Mouse (Mus musculus) hindbrain, embryonic 12.5 days (tissue): ENCODE measurements around the gene Anapc7. TPM values are rescaled to one million over a fixed set of nuclear protein-coding genes. Genes with fewer than 3 reads are reported as not detected.

Experiments used
- ATAC-seq: fragments of 200-750 bp; cut with Nextera tagmentation; 2 replicates; pipeline ENCODE4 v1.8.0; 2017; ENCODE audit warnings: moderate TSS enrichment; ENCODE audit not compliant: low FRiP score
- H3K27ac ChIP-seq: fragments of 300-500 bp; sonication (generic); 2 replicates; pipeline ENCODE4 v1.5.1; 2016; ENCODE audit warnings: mild to moderate bottlenecking
- H3K27me3 ChIP-seq: fragments of 300-500 bp; sonication (generic); 2 replicates; pipeline ENCODE4 v1.6.1; 2016; ENCODE audit warnings: mild to moderate bottlenecking
- H3K36me3 ChIP-seq: fragments of 300-500 bp; sonication (generic); 2 replicates; pipeline ENCODE4 v1.6.1; 2016; ENCODE audit warnings: mild to moderate bottlenecking
- H3K4me1 ChIP-seq: fragments of 300-500 bp; sonication (generic); 2 replicates; pipeline ENCODE4 v1.6.1; 2016
- H3K4me2 ChIP-seq: fragments of 300-500 bp; sonication (generic); replicated peaks from 2 replicates; pipeline ENCODE4 v1.6.1; 2016; ENCODE audit warnings: mild to moderate bottlenecking
- H3K4me3 ChIP-seq: fragments of 300-500 bp; sonication (generic); 2 replicates; pipeline ENCODE4 v1.5.1; 2016; ENCODE audit warnings: mild to moderate bottlenecking
- H3K9ac ChIP-seq: fragments of 300-500 bp; sonication (generic); 2 replicates; pipeline ENCODE4 v1.6.1; 2016; ENCODE audit warnings: mild to moderate bottlenecking, moderate library complexity
- H3K9me3 ChIP-seq: fragments of 300-500 bp; sonication (generic); replicated peaks from 2 replicates; pipeline ENCODE4 v1.6.1; 2016; ENCODE audit warnings: mild to moderate bottlenecking
- WGBS: fragments of 180-500 bp; shearing (Covaris S2); methylation state at CpG from one replicate; pipeline ENCODE4 v1.1.7; 2016; 5-methylcytosine and 5-hydroxymethylcytosine counted together
- polyA plus RNA-seq: library from polyadenylated mRNA; unstranded; fragments of >200 nt; fragmentation: Nextera tagmentation; extraction: Ambion mirVana; gene quantifications from 2 replicates; pipeline ENCODE4 v1.2.1, GENCODE M21; 2016

The Anapc7 gene
- 48.2 and 51.4 TPM in 2 replicates for polyA plus RNA-seq

DNA sequence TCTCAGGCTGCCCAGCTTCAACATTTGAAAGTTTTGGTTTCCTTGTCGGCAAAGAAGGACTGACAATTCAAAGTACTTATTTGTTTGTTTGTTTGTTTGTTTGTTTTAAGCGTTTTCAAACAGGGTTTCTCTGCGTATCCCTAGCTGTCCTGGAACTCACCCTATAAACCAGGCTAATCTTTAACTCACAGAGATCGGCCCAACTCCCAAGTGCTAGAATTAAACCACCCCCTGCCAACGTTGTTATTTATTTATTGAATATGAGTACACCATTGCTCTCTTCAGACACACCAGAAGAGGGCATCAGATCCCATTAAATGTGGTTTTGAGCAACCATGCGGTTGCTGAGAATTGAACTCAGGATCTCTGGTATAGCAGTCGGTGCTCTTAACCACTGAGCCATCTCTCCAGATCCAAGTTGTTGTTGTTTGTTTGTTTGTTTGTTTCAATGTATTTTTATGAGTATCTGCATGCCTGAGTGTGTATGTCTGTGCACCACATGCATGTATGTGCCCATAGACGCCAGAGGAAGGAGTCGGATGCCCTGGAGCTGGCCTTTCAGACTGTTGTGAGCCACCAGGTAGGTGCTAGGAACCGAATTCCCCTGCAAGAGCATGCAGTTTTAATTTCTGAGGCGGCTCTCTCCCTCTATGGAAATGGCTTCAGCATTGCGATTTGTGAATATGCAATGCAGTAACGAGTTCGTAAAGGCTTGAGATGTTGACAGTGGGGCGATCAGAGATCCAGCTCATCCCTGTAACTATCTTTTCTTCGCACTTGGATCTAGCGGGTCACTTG is at the start of gene Anapc7:
Gene Anapc7, plus strand, starts transcription at position 423 of the 798 bp plus-strand sequence.
- Histone ChIP-seq H3K36me3 (no peaks in the 10 kb centered on the region), H3K9me3 (no peaks in the 10 kb centered on the region), H3K27me3 (no peaks in the 10 kb centered on the region), H3K4me2 (peak within 1 kb of the TSS; percentile 97), H3K4me1 (peaks cover 18% of the 10 kb centered on the region), H3K27ac (peak within 1 kb of the TSS; percentile 90), H3K9ac (peak within 1 kb of the TSS; percentile 95), H3K4me3 (peak within 1 kb of the TSS; percentile 98)
- WGBS: 25% methylated on average over 17 of the region's 17 CpGs
- ATAC-seq: peak; percentile 21; the same call in 1 of the 2 replicates

DNA sequence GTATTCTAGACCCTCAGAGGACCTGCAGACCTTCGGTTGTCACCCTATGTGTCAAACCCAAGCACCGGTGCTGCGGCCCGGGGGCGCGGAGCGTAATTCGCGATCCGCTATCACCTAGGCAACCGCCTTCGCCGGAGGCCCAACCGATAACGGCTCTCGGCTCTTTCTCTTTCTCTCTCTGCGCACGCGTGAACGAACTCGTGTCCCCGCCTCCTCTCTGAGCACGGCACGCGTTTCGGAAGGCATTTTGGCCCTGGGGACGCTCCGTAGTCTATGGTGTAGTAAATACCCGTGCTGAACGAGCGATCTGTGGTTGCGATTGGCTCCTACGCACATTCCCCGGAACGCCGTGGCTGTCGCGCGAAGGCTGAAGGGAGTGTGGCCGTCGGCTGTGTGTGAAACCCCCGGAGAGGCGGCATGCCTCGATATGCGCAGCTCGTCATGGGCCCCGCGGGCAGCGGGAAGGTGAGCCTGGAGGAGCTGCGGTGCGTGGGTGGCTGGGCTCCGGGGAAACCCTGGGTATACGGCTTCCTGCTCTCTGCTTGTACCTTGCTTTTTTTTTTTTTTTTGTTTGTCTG is 49.2 kb upstream of the Anapc7 start, which contains the start of gene Fam216a:
Gene Fam216a, minus strand, starts transcription at position 173 of the 578 bp plus-strand sequence.
- WGBS: under 1% methylated on average over 52 of the region's 53 CpGs
- peak; percentile 94 for ATAC-seq
- Histone ChIP-seq H3K9me3 (no peaks in the 10 kb centered on the region), H3K4me1 (peaks cover 20% of the 10 kb centered on the region), H3K27ac (peak within 1 kb of the TSS; percentile 94), H3K4me2 (peak within 1 kb of the TSS; percentile 78), H3K36me3 (peaks cover 47% of the 10 kb centered on the region), H3K4me3 (peak within 1 kb of the TSS; percentile 68), H3K9ac (peak within 1 kb of the TSS; percentile 84), H3K27me3 (no peaks in the 10 kb centered on the region)

DNA sequence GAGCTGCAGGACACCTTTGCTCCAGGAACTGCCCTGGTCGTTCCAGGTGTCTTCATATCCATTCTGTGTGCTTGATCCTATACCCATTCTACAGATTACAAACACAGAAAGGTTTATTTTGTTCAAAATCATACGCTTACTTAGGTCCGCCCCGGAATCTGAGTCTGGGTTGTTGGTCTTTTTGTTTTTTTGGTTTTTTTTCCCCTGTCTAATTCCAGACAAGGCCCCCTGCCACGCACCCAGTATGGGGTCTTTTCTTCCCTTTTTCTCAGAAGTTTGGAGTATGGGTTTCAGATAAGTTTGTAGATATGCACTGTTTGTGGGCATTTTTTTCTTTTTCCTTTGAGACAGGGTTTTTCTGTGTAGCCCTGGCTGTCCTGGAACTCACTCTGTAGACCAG is 48.6 kb upstream of the Anapc7 start:
- 7% methylated on average over 5 of the region's 5 CpGs for WGBS

DNA sequence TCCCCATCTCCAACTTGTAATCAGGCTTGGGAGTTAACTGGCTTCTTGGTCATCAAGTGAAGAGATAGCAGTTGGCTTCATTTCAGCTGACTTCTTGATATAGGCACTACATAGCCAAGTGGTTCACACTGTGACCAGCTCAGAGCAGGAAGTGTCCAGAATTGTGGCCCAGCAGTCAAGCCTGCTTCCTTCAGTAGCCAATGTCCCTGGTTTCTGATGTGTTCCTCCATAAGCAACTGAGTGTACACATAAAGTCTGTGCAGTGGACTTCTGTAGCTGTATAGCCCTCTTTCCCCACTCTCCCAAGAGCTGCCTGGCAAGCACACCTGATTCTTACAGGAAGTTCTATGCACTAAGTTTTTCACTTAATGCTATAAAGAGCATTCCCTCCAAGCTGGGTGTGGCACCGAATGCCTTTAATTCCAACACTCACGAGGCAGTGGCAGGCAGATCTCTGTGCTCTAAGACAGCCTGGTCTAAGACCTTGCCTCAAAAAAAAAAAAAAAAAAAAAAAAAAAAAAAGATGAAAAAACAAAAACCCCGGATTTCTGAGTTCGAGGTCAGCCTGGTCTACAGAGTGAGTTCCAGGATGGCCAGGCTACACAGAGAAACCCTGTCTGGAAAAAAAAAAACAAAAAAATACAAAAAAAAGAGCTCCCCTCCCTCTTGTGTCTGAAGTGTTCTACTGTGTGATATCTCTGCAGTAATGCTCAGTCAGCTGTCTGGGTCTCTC is 44.2 kb upstream of the Anapc7 start:
- Histone ChIP-seq H3K36me3 (peaks cover 54% of the 10 kb centered on the region), H3K27ac (no peak overlapping the region), H3K9ac (no peak overlapping the region), H3K27me3 (no peaks in the 10 kb centered on the region), H3K4me3 (no peak overlapping the region), H3K9me3 (no peaks in the 10 kb centered on the region), H3K4me2 (no peak overlapping the region), H3K4me1 (peaks cover 10% of the 10 kb centered on the region)
- ATAC-seq: no peak
- WGBS: 90% methylated on average over 4 of the region's 4 CpGs

More for the DNA sequence above, 48.6 kb upstream of the Anapc7 start:
- Histone ChIP-seq H3K4me1 (peaks cover 20% of the 10 kb centered on the region), H3K9me3 (no peaks in the 10 kb centered on the region), H3K4me2 (peak overlapping the region; percentile 78), H3K4me3 (peak overlapping the region; percentile 68), H3K27me3 (no peaks in the 10 kb centered on the region), H3K9ac (peak overlapping the region; percentile 65), H3K36me3 (peaks cover 41% of the 10 kb centered on the region), H3K27ac (peak overlapping the region; percentile 94)
- no peak for ATAC-seq

DNA sequence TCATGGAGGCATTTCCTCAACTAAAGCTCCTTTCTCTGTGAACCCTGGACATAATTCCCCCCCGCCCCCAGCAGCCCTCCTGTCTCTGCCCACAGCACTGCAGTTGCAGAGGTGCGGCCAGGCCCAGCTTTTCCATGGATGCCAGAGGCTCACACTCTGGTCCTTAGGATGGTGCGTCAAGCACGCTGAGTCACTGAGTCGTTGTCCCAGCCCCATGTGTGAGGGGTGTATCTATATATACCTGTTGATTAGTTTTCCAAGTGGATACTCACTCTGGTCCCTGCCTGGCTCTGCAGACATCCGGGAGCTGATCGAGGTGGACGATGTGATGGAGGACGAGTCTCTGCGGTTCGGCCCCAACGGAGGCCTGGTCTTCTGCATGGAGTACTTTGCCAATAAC is 43.3 kb upstream of the Anapc7 start:
- Histone ChIP-seq H3K27ac (no peak overlapping the region), H3K9ac (no peak overlapping the region), H3K4me1 (peaks cover 6% of the 10 kb centered on the region), H3K4me2 (no peak overlapping the region), H3K27me3 (no peaks in the 10 kb centered on the region), H3K36me3 (peaks cover 59% of the 10 kb centered on the region), H3K4me3 (no peak overlapping the region), H3K9me3 (no peaks in the 10 kb centered on the region)
- ATAC-seq: no peak
- WGBS: 96% methylated on average over 12 of the region's 12 CpGs

GRCm38 (mm10) chr5:122379374-122380155 is 41.9 kb upstream of the Anapc7 start:
- Histone ChIP-seq H3K4me3 (no peak overlapping the region), H3K27me3 (no peaks in the 10 kb centered on the region), H3K36me3 (peaks cover 50% of the 10 kb centered on the region), H3K4me2 (no peak overlapping the region), H3K9me3 (no peaks in the 10 kb centered on the region), H3K4me1 (no peaks in the 10 kb centered on the region), H3K27ac (no peak overlapping the region), H3K9ac (no peak overlapping the region)
- 60% methylated on average over 11 of the region's 11 CpGs for WGBS
- ATAC-seq: peak; percentile 58

- Histone ChIP-seq H3K27ac (no peak overlapping the region), H3K27me3 (no peaks in the 10 kb centered on the region), H3K4me2 (no peak overlapping the region), H3K9me3 (no peaks in the 10 kb centered on the region), H3K4me1 (peaks cover 10% of the 10 kb centered on the region), H3K36me3 (0 out of 2 replicates have a peak, but pooled peaks cover 4% of the 10 kb centered on the region), H3K4me3 (no peak overlapping the region), H3K9ac (no peak overlapping the region)
- no peak for ATAC-seq
- 92% methylated on average over 5 of the region's 5 CpGs for WGBS
Measured at GRCm38 (mm10) chr5:122390006-122390405, 31.5 kb upstream of the Anapc7 start.

GRCm38 (mm10) chr5:122390671-122391070 is 30.8 kb upstream of the Anapc7 start:
- H3K27me3 ChIP-seq: no peaks in the 10 kb centered on the region
- H3K9ac ChIP-seq: no peak overlapping the region
- no peaks in the 10 kb centered on the region for H3K9me3 ChIP-seq
- H3K27ac ChIP-seq: no peak overlapping the region
- H3K4me1 ChIP-seq: peaks cover 10% of the 10 kb centered on the region
- no peak overlapping the region for H3K4me3 ChIP-seq
- no peak overlapping the region for H3K4me2 ChIP-seq
- no peak for ATAC-seq
- H3K36me3 ChIP-seq: 0 out of 2 replicates have a peak, but pooled peaks cover 4% of the 10 kb centered on the region

DNA sequence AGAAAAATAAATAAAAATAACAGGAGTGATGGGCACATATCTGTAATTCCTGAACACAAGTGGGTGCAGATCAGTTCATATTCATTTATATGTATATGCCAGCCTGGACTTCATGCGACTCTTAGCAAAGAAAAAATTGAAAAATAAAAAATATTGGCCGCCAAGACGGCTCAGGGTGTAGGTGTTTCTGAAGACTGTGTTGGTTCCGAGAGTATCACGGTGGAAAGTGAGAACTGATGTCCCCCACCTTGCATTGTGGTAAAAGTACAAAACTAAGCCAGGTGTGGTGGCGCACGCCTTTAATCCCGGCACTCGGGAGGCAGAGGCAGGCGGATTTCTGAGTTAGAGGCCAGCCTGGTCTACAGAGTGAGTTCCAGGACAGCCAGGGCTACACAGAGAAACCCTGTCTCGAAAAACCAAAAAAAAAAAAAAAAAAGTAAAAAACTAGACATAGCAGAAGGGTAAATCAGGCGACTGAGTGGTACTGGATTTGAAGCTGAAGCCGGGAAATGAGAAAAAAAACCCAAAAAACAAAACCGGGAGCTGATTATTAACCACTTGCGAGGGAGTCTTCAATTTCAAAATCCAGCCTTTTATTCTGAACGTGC is 30.2 kb upstream of the Anapc7 start:
- Histone ChIP-seq H3K9ac (peak overlapping the region; percentile 87), H3K9me3 (no peaks in the 10 kb centered on the region), H3K4me3 (peak overlapping the region; percentile 86; the same call in 1 of the 2 replicates), H3K4me1 (peaks cover 10% of the 10 kb centered on the region), H3K27ac (no peak overlapping the region), H3K27me3 (no peaks in the 10 kb centered on the region), H3K36me3 (0 out of 2 replicates have a peak, but pooled peaks cover 4% of the 10 kb centered on the region), H3K4me2 (peak overlapping the region; percentile 92)
- WGBS: 54% methylated on average over 16 of the region's 16 CpGs
- 0 out of 2 replicates have a peak, but pooled peaks have one; percentile 11 for ATAC-seq

DNA sequence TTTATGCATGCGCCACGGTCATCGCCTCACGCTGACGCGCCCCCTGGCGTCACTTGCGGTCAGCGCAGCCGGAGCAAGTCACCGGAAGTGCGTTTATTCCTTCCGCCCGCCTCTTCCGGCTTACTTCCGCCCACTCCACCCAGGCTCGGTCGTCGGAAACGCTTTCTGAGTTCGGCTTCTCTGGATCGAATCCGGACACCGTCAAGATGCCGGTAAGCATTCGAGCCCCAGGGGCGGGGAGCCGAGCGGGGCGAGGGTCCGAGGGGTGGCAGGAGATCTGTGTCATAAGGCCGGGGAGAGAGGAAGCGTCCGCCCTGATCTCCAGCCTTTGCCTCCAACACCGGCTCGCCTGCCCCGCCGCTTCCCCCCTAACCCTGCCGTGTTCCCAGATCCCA is 29.7 kb upstream of the Anapc7 start, which contains the start of gene Arpc3:
Gene Arpc3, plus strand, starts transcription at position 93 of the 395 bp plus-strand sequence.
- H3K27ac ChIP-seq: no peak within 1 kb of the TSS
- H3K4me3 ChIP-seq: peak within 1 kb of the TSS; percentile 86
- WGBS: under 1% methylated on average over 38 of the region's 39 CpGs
- H3K9me3 ChIP-seq: no peaks in the 10 kb centered on the region
- peaks cover 7% of the 10 kb centered on the region; the same call in 1 of the 2 replicates for H3K36me3 ChIP-seq
- H3K4me1 ChIP-seq: peaks cover 10% of the 10 kb centered on the region
- ATAC-seq: peak; percentile 85
- no peaks in the 10 kb centered on the region for H3K27me3 ChIP-seq
- H3K4me2 ChIP-seq: peak within 1 kb of the TSS; percentile 92
- peak within 1 kb of the TSS; percentile 87 for H3K9ac ChIP-seq
